Mouse (Mus musculus) cerebral cortex, adult 2 months (tissue): Measurements from ENCODE around the gene Ufl1.

Experiments
- WGBS: fragments of 180-500 bp; shearing (Covaris S2); methylation state at CpG from one replicate; pipeline ENCODE4 v1.1.7; 2018; 5-methylcytosine and 5-hydroxymethylcytosine counted together

Gene Ufl1

DNA sequence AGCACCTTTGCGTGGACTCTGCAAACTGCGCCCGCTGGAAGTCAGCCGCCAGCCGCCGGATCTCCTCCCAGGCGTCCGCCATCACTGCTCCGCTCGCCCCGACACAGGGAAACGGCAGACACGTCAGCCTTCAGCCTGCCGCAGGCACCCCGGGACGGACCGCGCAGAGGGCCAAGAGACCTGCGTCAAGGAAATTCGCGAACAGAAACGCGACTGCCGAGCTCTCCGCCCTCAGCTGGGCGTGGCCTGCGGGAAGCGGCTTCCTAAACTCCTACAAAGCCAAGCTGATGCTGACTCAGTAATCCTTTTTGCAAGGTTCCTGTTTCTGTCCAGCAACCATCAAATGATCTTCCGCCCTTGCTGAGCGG is at the start of gene Ufl1:
Gene Ufl1 (minus strand): TSS at position 151 of the 368 bp plus-strand sequence.
- WGBS, result under 1% methylated on average over 30 of the region's 30 CpGs

DNA sequence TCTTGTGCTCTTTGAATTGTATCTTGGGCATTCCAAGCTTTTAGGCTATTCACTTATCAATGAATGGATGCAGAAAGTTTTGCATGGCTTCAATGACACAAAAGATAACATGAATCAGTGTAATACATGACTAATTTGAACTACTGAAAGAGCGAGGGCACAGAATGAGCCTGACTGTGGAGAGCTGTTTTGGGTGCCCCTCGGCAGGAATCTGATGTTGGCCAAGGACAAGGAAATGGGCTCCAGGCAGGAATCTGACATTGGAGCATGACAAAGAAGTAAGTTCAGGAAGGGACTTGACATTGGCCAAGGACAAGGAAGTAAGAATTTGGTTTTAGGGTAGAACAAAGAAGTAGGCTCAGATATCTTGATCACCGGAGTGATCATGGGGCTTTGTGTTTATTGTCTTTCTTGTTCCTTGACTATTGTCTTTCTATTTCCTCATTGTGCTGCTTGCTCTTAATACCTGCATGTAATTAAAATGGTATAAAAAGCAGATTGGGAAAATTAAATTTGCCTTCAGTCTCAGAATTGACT is 44.1 kb upstream of the Ufl1 start:
- 83% methylated on average over 3 of the region's 3 CpGs for WGBS

DNA sequence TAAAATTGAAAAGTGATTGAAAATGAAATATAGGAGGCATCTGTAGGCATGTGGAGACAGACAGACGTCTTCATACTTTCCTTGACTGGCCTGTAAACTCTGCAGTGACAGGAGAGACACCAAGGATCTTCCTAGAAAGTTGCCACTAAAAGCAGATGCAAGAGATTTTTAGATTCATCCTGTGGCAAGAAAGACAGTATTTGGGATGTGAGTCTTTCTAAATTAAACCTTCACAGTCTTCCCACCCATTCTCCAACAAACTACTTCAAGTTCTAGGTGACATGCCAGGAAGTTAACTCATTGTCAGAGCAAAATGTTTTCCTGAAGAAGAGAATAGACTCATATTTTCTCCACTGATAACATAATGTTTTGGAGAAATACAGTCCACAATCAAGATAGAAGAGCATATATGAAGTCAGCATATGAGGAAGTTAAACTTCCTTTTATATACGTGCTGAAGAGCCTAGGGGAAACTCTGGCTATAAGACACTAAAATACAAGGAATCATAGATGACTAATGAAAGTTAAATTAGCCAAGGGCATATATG is 41.1 kb upstream of the Ufl1 start:
- WGBS, result 55% methylated on average over 2 of the region's 2 CpGs

DNA sequence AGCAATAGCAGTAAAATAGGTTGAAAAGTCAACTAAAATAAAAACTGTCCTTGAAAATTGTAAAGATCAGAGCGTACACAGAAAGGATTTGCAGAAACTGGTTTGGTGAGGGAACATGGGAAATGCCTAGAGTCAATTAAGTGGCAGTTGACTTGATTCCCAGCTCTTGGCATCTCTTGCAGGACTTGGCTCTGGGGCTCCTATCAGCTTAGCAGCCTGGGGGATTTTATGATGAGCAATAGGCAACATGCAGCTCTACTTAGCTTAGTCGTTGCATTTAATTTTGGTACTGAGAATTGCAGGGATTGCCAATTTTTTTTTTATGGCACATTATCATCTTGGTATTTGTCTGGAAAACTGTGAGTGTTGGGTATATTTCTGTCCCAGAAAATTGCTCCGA is 32.1 kb upstream of the Ufl1 start:
- WGBS, result 43% methylated on average over 3 of the region's 3 CpGs

DNA sequence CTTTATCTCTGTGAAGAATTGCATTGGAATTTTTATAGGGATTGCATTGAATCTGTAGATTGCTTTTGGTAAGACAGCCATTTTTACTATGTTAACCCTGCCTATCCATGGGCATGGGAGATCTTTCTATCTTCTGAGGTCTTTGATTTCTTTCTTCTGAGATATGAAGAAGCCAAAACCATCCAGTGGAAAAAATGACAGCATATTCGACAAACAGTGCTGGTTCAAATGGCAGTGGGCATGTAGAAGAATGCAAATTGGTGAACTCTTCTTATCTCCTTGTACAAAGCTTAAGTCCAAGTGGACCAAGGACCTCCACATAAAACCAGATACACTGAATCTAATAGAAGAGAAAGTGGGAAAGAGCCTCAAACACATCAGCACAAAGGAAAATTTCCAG is 3.4 kb upstream of the Ufl1 start:
- 87% methylated on average over 1 of the region's 1 CpGs for WGBS

DNA sequence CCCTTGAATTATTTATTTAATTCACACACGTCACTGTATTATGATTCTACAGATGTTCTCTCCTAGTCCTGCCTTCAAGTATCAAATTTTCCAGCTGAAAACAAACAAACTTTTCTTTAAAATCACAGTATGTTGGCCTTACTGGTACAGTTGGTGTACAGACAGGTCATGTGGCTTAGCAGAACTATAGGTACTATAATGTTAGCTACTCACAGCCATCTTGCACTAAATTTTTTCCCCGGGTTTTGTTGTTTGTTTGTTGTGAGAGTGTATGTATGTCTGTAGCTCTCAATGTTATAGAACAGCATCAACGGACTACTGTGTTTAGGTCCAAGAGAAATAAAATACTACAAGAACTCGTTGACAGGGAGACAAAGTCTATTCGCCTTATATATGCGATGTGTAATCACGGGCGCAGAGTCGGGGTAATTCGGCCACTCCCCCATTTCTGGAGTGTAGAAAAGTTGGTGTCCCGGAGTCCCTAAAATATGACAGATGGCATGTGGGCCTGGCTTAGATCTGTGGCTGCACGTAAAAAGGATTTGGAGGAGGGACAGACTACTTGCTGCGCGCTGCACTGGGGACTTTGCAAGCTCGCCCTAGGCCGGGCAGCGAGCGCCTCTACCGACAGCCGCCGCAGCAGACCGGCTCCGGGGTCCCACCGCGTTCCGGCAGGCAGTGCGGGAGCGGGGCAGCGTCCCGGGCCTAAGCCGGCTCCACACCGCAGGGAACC is 517 bp downstream of the Ufl1 start:
- under 1% methylated on average over 32 of the region's 32 CpGs for WGBS

DNA sequence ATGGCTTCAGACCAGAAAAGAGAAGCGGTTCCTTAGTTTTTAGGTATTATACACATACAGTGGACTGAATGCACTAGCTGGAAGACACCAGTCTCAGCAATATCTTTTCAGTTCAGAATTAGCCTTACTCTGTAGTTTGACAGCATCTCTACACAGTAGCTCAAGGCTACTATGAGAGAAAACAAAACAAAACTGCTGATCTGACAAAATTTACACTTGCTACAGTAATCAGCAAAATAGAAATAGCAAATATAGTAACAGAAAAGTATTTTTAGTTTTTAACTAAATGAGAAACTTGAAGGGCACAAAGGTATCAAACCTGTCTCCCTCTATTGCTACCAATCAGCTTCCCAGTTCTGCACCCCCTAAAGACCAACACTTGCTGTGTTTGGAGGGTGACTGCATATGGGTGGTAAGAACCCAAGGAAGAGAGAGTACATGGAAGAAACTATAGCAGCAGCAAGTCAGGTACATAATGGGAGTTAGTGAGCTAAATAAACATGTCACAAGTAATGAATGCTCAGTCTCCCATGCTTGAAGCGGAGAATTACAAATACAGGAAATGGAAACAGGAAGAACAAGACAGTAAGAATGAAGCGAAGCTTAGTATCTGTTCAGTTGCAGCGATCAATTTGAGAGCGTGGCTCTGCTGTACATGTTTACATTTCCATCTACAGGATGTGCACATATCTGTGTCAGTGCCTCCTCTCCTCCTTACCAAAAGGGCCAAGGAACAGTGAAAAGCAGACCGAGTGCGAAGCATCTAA is 8.6 kb downstream of the Ufl1 start:
- WGBS, result 92% methylated on average over 7 of the region's 7 CpGs

DNA sequence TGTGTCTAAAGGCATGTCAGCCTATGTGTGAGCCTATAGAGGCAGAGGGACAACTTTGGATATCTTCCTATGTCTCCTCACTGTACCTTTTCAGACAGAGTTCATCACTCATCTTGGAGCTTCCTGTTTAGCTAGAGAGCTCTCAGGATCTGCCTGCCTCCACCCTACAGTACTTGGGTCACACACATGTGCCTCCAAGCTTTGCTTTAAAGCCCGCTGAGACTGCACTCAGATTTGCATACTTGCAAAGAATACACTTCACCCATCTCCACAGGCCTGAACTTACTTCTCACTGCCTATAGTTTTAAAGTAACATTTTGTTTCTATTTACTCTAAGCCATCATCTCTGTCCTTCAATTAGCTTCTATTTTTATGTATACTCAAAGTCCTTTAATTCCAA is 9.7 kb downstream of the Ufl1 start:
- WGBS, result 95% methylated on average over 1 of the region's 1 CpGs

DNA sequence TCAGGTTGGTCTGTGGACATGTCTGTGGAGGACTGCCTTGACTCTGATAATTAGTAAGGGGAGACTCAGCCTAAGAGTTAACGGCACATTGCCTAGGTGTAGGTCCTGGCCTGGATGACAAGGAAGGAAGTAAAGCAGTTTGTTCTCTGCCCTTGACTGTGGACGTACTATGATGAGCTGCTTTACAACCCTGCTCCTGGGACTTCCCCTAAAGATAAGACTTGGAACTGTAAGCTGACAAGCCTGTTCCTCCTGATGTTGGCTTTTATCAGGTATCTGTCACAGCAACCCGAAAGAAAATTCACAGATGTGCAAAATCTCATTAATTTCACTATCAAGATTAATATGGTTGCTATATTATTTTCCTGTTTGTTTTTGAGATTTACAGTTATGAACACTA is 14.5 kb downstream of the Ufl1 start:
- 98% methylated on average over 3 of the region's 3 CpGs for WGBS

DNA sequence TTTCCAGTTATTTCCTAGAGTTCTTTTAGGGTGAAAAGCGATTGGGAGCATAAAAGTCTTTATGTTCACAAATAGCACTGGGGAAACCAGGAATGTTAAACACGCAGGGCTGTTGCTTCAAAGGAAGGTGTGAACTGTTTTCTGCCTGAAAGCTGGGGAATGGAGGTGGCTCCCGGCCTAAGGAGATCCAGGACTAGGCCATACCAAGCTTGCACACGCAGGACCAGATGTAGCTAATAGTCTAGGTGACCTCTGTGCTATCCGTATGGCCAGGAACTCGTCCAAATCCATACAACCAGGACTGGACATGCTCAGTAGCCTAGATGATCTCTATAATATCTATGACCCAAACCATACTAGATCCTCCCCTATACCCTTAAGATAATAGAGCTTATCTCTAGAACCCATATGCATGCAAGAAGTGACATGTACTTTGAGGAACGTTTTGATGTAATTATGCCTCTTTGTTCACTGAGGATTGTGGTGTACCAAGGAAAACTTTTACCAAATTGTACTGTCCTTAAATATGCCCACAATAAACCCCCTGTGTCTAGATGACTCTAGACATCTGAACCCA is 23.7 kb downstream of the Ufl1 start:
- WGBS, result 87% methylated on average over 7 of the region's 7 CpGs

DNA sequence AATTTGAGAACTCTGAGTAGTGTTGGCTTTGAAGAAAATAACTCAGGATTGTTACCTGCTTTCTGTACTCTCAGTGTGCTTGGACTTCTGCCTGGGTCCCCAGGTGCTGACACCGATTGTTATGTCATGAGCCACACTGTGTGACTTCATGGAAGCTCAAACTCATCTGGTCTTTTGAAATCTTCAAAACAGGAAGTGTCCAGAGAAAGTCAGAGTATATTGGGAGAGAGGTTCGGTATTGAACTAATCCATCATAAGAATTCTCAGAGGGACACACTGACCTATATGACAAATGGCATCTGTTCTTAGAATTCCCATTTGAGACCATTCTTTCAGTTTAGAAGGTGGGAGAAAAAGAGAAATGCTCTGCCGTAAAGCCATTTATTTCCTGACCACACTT is 38.8 kb downstream of the Ufl1 start, which contains the start of gene Fhl5:
Gene Fhl5 (minus strand): TSS at position 101 of the 400 bp plus-strand sequence.
- 89% methylated on average over 3 of the region's 3 CpGs for WGBS

DNA sequence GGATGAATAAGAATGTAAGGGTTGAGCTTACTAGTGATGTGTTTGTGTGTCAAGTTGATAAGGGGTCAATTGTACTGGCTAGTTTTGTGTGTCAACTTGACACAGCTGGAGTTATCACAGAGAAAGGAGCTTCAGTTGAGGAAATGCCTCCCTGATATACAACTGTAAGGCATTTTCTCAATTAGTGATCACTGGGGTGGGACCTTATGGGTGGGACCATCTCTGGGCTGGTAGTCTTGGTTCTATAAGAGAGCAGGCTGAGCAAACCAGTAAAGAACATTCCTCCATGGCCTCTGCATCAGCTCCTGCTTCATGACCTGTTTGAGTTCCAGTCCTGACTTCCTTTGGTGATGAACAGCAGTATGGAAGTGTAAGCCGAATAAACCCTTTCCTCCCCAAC is 46.0 kb downstream of the Ufl1 start:
- 88% methylated on average over 1 of the region's 1 CpGs for WGBS

DNA sequence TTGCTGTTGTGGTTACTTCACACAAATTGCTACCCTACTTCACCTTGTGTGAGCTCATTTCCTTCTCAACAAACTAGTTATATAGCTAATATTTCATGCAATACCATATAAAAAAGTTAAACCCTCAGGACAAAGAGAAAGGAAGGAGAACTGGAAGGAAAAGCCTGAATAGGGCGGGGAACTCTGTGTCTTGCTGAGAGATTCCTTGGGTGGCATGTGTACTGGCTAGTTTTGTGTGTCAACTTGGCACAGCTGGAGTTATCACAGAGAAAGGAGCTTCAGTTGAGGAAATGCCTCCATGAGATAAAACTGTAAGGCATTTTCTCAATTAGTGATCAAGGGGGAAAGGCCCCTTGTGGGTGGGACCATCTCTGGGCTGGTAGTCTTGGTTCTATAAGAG is 47.9 kb downstream of the Ufl1 start:
- 87% methylated on average over 1 of the region's 1 CpGs for WGBS

DNA sequence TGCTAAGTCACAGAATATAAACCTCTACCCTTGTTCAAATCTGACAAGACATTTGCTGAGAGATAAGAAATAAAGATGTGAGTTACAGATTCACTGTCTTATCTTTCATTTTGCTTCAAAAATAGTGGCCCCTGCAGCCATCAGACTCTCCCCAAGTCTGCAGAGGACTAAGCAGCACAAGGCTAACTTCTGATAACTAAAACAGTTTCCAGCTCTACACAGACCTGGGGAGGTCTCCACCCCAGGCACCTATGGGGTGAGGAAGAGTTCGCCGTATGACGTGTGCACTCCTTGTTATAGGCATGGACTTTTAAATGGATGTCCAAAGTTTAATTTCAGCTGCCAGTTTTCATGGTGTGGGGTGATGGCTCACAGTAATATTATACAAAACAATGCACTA is 49.1 kb downstream of the Ufl1 start:
- WGBS, result 95% methylated on average over 3 of the region's 3 CpGs

DNA sequence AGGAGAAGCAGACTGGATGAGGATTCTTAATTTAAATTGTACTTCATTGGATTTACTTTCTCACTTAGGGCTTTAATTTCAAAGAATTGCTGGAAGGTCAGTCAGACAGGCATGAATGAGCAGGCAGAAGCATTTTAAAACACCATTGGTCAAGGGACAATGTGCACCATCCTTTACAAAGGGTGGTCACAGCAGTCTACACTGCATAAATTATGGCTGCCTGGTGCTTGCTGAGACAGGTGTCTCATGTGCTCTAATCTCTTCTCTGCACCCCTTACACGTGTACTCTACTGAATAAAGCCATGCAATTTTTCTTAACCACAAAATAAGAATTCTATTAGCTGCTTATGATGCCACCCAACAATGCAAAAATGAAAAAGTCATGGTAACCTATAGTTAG is 54.1 kb downstream of the Ufl1 start:
- 47% methylated on average over 1 of the region's 1 CpGs for WGBS

DNA sequence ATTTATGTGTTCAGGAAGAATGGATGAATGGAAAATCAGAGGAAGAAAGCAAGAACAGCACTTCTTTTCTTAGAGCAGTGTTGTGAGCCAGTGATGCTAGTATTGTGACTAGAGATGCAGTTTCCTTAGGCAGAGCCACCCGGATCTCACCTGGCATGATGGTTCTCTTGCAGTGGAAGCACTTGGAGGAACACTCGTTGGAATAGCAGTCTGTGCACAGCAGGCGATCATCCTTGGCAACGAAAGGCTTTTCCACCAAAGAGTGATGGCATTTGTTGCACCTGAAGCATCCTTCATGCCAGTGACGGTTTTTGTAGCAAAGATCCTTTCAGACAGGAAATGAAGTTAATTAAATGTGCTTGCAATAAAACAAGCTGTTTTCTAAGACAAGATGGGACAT is 68.2 kb downstream of the Ufl1 start:
- 51% methylated on average over 5 of the region's 5 CpGs for WGBS

DNA sequence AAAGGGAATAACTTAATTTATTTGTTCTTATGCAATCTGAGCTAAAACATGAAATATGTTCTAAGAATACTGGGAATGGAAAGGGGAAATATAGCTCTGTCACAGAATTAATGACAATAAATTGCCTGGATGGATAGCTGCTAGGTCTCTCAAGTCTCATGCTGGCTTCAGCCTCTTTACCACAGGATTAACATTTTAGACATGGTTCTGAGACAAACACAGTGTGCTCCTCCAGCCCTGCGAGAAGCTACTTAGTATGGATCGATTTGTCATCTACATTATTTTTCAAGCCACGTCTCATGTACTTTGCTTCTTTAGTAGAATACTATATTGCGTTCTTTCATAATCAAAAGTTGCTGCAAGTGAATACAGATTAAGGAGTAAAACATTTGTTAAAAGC is 75.5 kb downstream of the Ufl1 start:
- 79% methylated on average over 4 of the region's 4 CpGs for WGBS
